Mouse (Mus musculus) small intestine, adult 2 months (tissue): Measurements from ENCODE around the gene Hba-a1.

Experiments
- CTCF ChIP-seq: fragments of 200-500 bp; IDR thresholded peaks from 2 replicates; pipeline ENCODE4 v1.5.1; 2012; ENCODE audit warnings: low read depth, mild to moderate bottlenecking, control low read depth, inconsistent platforms, low read length, moderate library complexity, mixed read lengths; ENCODE audit not compliant: insufficient replicate concordance, insufficient read length; ENCODE audit errors: extremely low read depth
- POLR2A ChIP-seq: fragments of 200-500 bp; IDR thresholded peaks from 2 replicates; pipeline ENCODE4 v1.6.1; 2012; ENCODE audit warnings: low read depth, mild to moderate bottlenecking, control low read depth, inconsistent platforms, low read length, moderate library complexity

- TF ChIP-seq POLR2A (no peak), CTCF (no peak)
Measured at GRCm38 (mm10) chr11:32244064-32244463, 39.2 kb upstream of the Hba-a1 start.
